Mouse (Mus musculus) erythroblast, embryonic 14.5 days (primary cell): ENCODE results near the gene Mrpl23. TPM values are rescaled to one million over a fixed set of nuclear protein-coding genes. Genes with fewer than 3 reads are reported as not detected.

Experiments
- H3K27me3 ChIP-seq: 2 replicates; pipeline ENCODE4 v1.6.1; 2012; ENCODE audit warnings: inconsistent platforms; ENCODE audit not compliant: control insufficient read depth
- H3K36me3 ChIP-seq: 2 replicates; pipeline ENCODE4 v1.6.1; 2012; ENCODE audit warnings: mild to moderate bottlenecking, inconsistent platforms; ENCODE audit not compliant: control insufficient read depth
- H3K4me1 ChIP-seq: 2 replicates; pipeline ENCODE4 v1.6.1; 2012; ENCODE audit warnings: inconsistent platforms; ENCODE audit not compliant: control insufficient read depth
- H3K4me3 ChIP-seq: replicated peaks from 2 replicates; pipeline ENCODE3; 2012; ENCODE audit warnings: moderate library complexity, mild to moderate bottlenecking, inconsistent platforms
- H3K9me3 ChIP-seq: 2 replicates; pipeline ENCODE4 v1.6.1; 2012; ENCODE audit warnings: low read length, inconsistent platforms, mixed read lengths; ENCODE audit not compliant: control insufficient read depth
- GATA1 ChIP-seq: IDR thresholded peaks from 2 replicates; pipeline ENCODE4 v1.6.1; 2012; ENCODE audit warnings: low read length, inconsistent platforms, mixed read lengths
- TAL1 ChIP-seq: IDR thresholded peaks from 3 replicates; pipeline ENCODE4 v1.6.1; 2012; ENCODE audit warnings: low read length, inconsistent platforms, mixed read lengths
- polyA plus RNA-seq: library from polyadenylated mRNA; stranded (reverse); fragments of >175 nt; gene quantifications from 2 replicates; pipeline ENCODE4 v1.2.3, GENCODE M21; 2012

Mrpl23 gene
- 0.90 and 2.4 TPM in 2 replicates for polyA plus RNA-seq

DNA sequence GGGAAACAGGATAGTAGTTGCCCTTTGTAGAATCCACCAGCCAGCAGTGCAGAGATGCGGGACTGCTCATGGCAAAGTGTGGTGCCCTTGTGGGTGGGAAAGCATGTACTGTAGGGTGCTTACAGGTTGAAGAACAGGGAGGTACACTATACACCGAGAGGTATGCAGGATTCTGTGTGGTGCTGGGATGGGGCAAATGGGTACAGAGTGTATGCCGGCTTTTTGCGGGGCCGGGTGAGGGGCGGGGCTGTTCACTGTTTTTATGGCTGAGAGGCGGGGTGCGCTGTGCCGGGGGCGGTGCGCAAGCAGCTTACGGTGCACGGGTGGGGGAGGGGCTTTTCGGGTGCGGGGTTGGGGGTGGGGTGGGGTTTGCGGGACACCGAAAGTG, at the start of gene Mrpl23:
Gene Mrpl23 (plus strand): TSS at position 16 of the 388 bp plus-strand sequence.
- Histone ChIP-seq H3K36me3 (peaks cover 23% of the 10 kb centered on the region), H3K4me3 (peak within 1 kb of the TSS; percentile 86), H3K27me3 (peaks cover 26% of the 10 kb centered on the region), H3K4me1 (peaks cover 41% of the 10 kb centered on the region), H3K9me3 (no peaks in the 10 kb centered on the region)
- TF ChIP-seq GATA1, result no peak
- TF ChIP-seq TAL1, result no peak

DNA sequence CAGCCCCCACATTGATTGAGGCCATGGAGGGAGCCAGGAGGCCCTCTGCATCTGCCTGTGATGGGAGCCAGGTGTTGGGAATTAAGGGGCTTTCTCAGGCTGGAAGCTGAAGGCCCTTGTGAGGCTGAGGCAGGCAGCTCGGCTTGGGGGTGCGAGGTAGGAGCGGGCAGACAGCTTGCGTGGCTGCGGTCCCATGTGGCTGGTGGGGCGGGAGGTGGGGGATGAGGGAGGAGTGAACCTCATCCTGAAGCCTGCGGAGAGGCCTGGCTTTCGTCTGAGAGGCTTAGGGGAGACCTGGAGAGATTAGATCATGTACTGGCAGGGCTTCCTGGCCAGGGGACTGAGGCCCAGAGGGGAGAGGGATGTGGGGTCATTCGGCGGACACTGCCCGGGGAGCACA, 49.4 kb upstream of the Mrpl23 start:
- Histone ChIP-seq H3K36me3 (no peaks in the 10 kb centered on the region), H3K4me1 (no peaks in the 10 kb centered on the region), H3K4me3 (no peak overlapping the region), H3K9me3 (no peaks in the 10 kb centered on the region), H3K27me3 (no peaks in the 10 kb centered on the region)
- TF ChIP-seq GATA1 (no peak), TAL1 (no peak)

GRCm38 (mm10) chr7:142484780-142485179, 47.7 kb upstream of the Mrpl23 start:
- Histone ChIP-seq H3K9me3 (no peaks in the 10 kb centered on the region), H3K4me3 (no peak overlapping the region), H3K4me1 (no peaks in the 10 kb centered on the region), H3K27me3 (no peaks in the 10 kb centered on the region), H3K36me3 (no peaks in the 10 kb centered on the region)
- no peak for TF ChIP-seq TAL1
- no peak for TF ChIP-seq GATA1

GRCm38 (mm10) chr7:142486751-142487162, 45.7 kb upstream of the Mrpl23 start:
- H3K27me3 ChIP-seq, result no peaks in the 10 kb centered on the region
- TF ChIP-seq TAL1 (no peak), GATA1 (no peak)

DNA sequence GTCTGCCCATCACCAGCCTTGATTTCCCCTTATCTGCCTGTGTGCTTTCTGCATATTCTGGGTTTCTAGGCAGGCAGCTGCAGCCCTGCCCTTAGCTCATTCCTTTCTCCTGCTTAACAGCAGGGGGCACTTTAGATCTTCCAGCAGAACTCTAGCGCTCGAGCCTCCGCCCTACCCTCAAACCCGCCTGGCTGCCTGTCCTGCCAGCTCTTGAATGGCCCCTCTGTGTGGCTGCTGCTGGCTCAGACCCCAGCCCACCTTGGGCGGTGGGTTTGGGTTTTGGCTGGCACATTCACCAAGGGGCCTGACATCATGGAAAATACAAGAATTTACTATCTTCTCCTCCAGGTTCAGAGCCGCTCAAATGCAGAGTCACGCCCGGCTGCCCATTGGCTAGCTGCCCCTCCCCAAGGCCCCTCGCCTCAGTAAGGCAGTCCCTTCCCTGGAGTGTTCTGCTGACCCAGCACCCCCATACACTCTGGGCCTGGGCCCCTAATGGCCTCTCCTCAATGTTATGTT, 45.1 kb upstream of the Mrpl23 start:
- H3K4me3 ChIP-seq, result no peak overlapping the region
- TF ChIP-seq TAL1 (no peak), GATA1 (no peak)
- no peaks in the 10 kb centered on the region for H3K27me3 ChIP-seq
- H3K9me3 ChIP-seq, result no peaks in the 10 kb centered on the region
- H3K4me1 ChIP-seq, result no peaks in the 10 kb centered on the region
- no peaks in the 10 kb centered on the region for H3K36me3 ChIP-seq

More at GRCm38 (mm10) chr7:142486751-142487162, 45.7 kb upstream of the Mrpl23 start:
- H3K4me3 ChIP-seq, result no peak overlapping the region
- H3K4me1 ChIP-seq, result no peaks in the 10 kb centered on the region
- no peaks in the 10 kb centered on the region for H3K9me3 ChIP-seq
- no peaks in the 10 kb centered on the region for H3K36me3 ChIP-seq

GRCm38 (mm10) chr7:142488053-142488452, 44.4 kb upstream of the Mrpl23 start:
- H3K4me1 ChIP-seq, result no peaks in the 10 kb centered on the region
- no peaks in the 10 kb centered on the region for H3K9me3 ChIP-seq
- H3K27me3 ChIP-seq, result no peaks in the 10 kb centered on the region
- TF ChIP-seq TAL1 (no peak), GATA1 (no peak)
- no peak overlapping the region for H3K4me3 ChIP-seq
- no peaks in the 10 kb centered on the region for H3K36me3 ChIP-seq

GRCm38 (mm10) chr7:142493535-142493934, 39.0 kb upstream of the Mrpl23 start:
- H3K36me3 ChIP-seq, result no peaks in the 10 kb centered on the region
- no peak for TF ChIP-seq TAL1
- TF ChIP-seq GATA1, result no peak
- H3K4me3 ChIP-seq, result no peak overlapping the region
- no peaks in the 10 kb centered on the region for H3K4me1 ChIP-seq
- H3K27me3 ChIP-seq, result no peaks in the 10 kb centered on the region
- no peaks in the 10 kb centered on the region for H3K9me3 ChIP-seq

GRCm38 (mm10) chr7:142496158-142496557, 36.3 kb upstream of the Mrpl23 start:
- H3K36me3 ChIP-seq, result no peaks in the 10 kb centered on the region

GRCm38 (mm10) chr7:142496800-142497199, 35.7 kb upstream of the Mrpl23 start:
- Histone ChIP-seq H3K27me3 (no peaks in the 10 kb centered on the region), H3K4me1 (no peaks in the 10 kb centered on the region), H3K4me3 (no peak overlapping the region), H3K9me3 (no peaks in the 10 kb centered on the region), H3K36me3 (no peaks in the 10 kb centered on the region)
- TF ChIP-seq GATA1, result no peak
- no peak for TF ChIP-seq TAL1

More at GRCm38 (mm10) chr7:142496158-142496557, 36.3 kb upstream of the Mrpl23 start:
- Histone ChIP-seq H3K4me1 (no peaks in the 10 kb centered on the region), H3K27me3 (no peaks in the 10 kb centered on the region), H3K4me3 (no peak overlapping the region), H3K9me3 (no peaks in the 10 kb centered on the region)
- TF ChIP-seq TAL1 (no peak), GATA1 (no peak)

DNA sequence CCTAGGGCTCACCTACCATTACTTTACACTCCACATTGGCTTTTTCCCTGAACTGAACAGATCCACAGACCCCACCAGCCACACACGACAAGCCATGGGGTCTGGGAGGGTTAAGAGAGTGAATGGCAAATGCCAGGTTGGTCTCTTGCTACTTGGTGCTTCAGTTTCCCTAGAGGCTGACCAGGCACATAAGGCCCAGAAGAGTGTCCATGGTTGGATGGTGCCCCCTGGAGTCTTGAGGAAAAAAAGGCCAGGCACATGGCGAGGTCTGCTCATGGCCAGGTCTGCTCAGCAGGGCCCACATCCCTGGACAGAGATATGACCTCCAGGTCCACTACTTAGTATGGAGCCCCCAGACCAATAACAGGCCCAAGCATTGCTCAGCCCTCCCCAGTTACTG, 34.7 kb upstream of the Mrpl23 start:
- Histone ChIP-seq H3K36me3 (no peaks in the 10 kb centered on the region), H3K9me3 (no peaks in the 10 kb centered on the region), H3K4me3 (no peak overlapping the region), H3K27me3 (no peaks in the 10 kb centered on the region), H3K4me1 (no peaks in the 10 kb centered on the region)
- TF ChIP-seq TAL1 (no peak), GATA1 (no peak)
